Mouse (Mus musculus): ENCODE data around the gene Gm1113. TPM values are rescaled to one million over a fixed set of nuclear protein-coding genes. Genes with fewer than 3 reads are reported as not detected.

Gene Gm1113
- polyA plus RNA-seq, 1 experiment from 2014 or later: not detected

- Histone ChIP-seq H3K4me2 (ENCODE audit: low read depth) (no peak overlapping the region), H3K27me3 (ENCODE audit: control insufficient read depth, insufficient read depth, low read length) (no peaks in the 10 kb centered on the region), H3K9me3 (ENCODE audit: control insufficient read depth, low read length) (no peaks in the 10 kb centered on the region), H3K27ac (ENCODE audit: low read depth, low read length) (no peak overlapping the region), H3K4me1 (ENCODE audit: control insufficient read depth, insufficient read depth, low read length) (no peaks in the 10 kb centered on the region), H3K4me3 (ENCODE audit: low read depth, low read length) (no peak overlapping the region), H3K36me3 (ENCODE audit: control insufficient read depth, insufficient read depth, low read length) (no peaks in the 10 kb centered on the region), H3K9ac (ENCODE audit: low read length) (no peak overlapping the region)
- ATAC-seq (ENCODE audit: insufficient read depth, low FRiP score, low TSS enrichment) (no peak), DNase-seq (ENCODE audit: low spot score) (no peak)
- WGBS: 88% methylated on average over 9 of the region's 9 CpGs
Observed at GRCm38 (mm10) chr9:35546745-35547144, 28.7 kb upstream of the Gm1113 start.

- ATAC-seq (ENCODE audit: insufficient read depth, low FRiP score, low TSS enrichment): no peak
- Histone ChIP-seq H3K4me3 (ENCODE audit: low read depth, low read length) (no peak overlapping the region), H3K4me2 (ENCODE audit: low read depth) (no peak overlapping the region), H3K4me1 (ENCODE audit: control insufficient read depth, insufficient read depth, low read length) (no peaks in the 10 kb centered on the region), H3K27me3 (ENCODE audit: control insufficient read depth, insufficient read depth, low read length) (no peaks in the 10 kb centered on the region), H3K9me3 (ENCODE audit: control insufficient read depth, low read length) (no peaks in the 10 kb centered on the region), H3K27ac (ENCODE audit: low read depth, low read length) (no peak overlapping the region), H3K36me3 (ENCODE audit: control insufficient read depth, insufficient read depth, low read length) (no peaks in the 10 kb centered on the region), H3K9ac (ENCODE audit: low read length) (no peak overlapping the region)
- DNase-seq (ENCODE audit: low spot score): no peak
- WGBS: 74% methylated on average over 12 of the region's 12 CpGs
Observed at GRCm38 (mm10) chr9:35545704-35546103, 27.6 kb upstream of the Gm1113 start.

GRCm38 (mm10) chr9:35544666-35545065 lies 26.6 kb upstream of the Gm1113 start:
- Histone ChIP-seq H3K36me3 (ENCODE audit: control insufficient read depth, insufficient read depth, low read length) (no peaks in the 10 kb centered on the region), H3K27ac (ENCODE audit: low read depth, low read length) (no peak overlapping the region), H3K4me1 (ENCODE audit: control insufficient read depth, insufficient read depth, low read length) (no peaks in the 10 kb centered on the region), H3K4me3 (ENCODE audit: low read depth, low read length) (no peak overlapping the region), H3K9me3 (ENCODE audit: control insufficient read depth, low read length) (no peaks in the 10 kb centered on the region), H3K4me2 (ENCODE audit: low read depth) (no peak overlapping the region), H3K9ac (ENCODE audit: low read length) (no peak overlapping the region), H3K27me3 (ENCODE audit: control insufficient read depth, insufficient read depth, low read length) (no peaks in the 10 kb centered on the region)
- whole genome bisulfite sequencing: 21% methylated on average over 2 of the region's 2 CpGs
- ATAC-seq (ENCODE audit: insufficient read depth, low FRiP score, low TSS enrichment): 0 out of 2 replicates have a peak, but pooled peaks have one; percentile 42
- no peak for DNase-seq (ENCODE audit: low spot score)

- Histone ChIP-seq H3K27me3 (ENCODE audit: control insufficient read depth, insufficient read depth, low read length) (no peaks in the 10 kb centered on the region), H3K36me3 (ENCODE audit: control insufficient read depth, insufficient read depth, low read length) (no peaks in the 10 kb centered on the region), H3K9ac (ENCODE audit: low read length) (no peak overlapping the region), H3K4me2 (ENCODE audit: low read depth) (no peak overlapping the region), H3K4me3 (ENCODE audit: low read depth, low read length) (no peak overlapping the region), H3K9me3 (ENCODE audit: control insufficient read depth, low read length) (no peaks in the 10 kb centered on the region), H3K4me1 (ENCODE audit: control insufficient read depth, insufficient read depth, low read length) (no peaks in the 10 kb centered on the region), H3K27ac (ENCODE audit: low read depth, low read length) (no peak overlapping the region)
- WGBS: 81% methylated on average over 14 of the region's 14 CpGs
- no peak for DNase-seq (ENCODE audit: low spot score)
- no peak for ATAC-seq (ENCODE audit: insufficient read depth, low FRiP score, low TSS enrichment)
Observed at GRCm38 (mm10) chr9:35543099-35543860, 25.2 kb upstream of the Gm1113 start.

GRCm38 (mm10) chr9:35541941-35542340 lies 23.9 kb upstream of the Gm1113 start:
- Histone ChIP-seq H3K27ac (ENCODE audit: low read depth, low read length) (no peak overlapping the region), H3K4me1 (ENCODE audit: control insufficient read depth, insufficient read depth, low read length) (no peaks in the 10 kb centered on the region), H3K4me3 (ENCODE audit: low read depth, low read length) (no peak overlapping the region), H3K36me3 (ENCODE audit: control insufficient read depth, insufficient read depth, low read length) (no peaks in the 10 kb centered on the region), H3K4me2 (ENCODE audit: low read depth) (no peak overlapping the region), H3K27me3 (ENCODE audit: control insufficient read depth, insufficient read depth, low read length) (no peaks in the 10 kb centered on the region), H3K9me3 (ENCODE audit: control insufficient read depth, low read length) (no peaks in the 10 kb centered on the region), H3K9ac (ENCODE audit: low read length) (no peak overlapping the region)
- DNase-seq (ENCODE audit: low spot score) (no peak), ATAC-seq (ENCODE audit: insufficient read depth, low FRiP score, low TSS enrichment) (no peak)
- WGBS: 75% methylated on average over 6 of the region's 6 CpGs

- Histone ChIP-seq H3K4me2 (ENCODE audit: low read depth) (no peak overlapping the region), H3K27me3 (ENCODE audit: control insufficient read depth, insufficient read depth, low read length) (no peaks in the 10 kb centered on the region), H3K4me1 (ENCODE audit: control insufficient read depth, insufficient read depth, low read length) (no peaks in the 10 kb centered on the region), H3K4me3 (ENCODE audit: low read depth, low read length) (no peak overlapping the region), H3K9ac (ENCODE audit: low read length) (no peak overlapping the region), H3K27ac (ENCODE audit: low read depth, low read length) (no peak overlapping the region), H3K36me3 (ENCODE audit: control insufficient read depth, insufficient read depth, low read length) (no peaks in the 10 kb centered on the region), H3K9me3 (ENCODE audit: control insufficient read depth, low read length) (no peaks in the 10 kb centered on the region)
- WGBS: 9% methylated on average over 6 of the region's 6 CpGs
- peak; percentile 56 for ATAC-seq (ENCODE audit: insufficient read depth, low FRiP score, low TSS enrichment)
- DNase-seq (ENCODE audit: low spot score): peak; percentile 85
Observed at GRCm38 (mm10) chr9:35541488-35541887, 23.4 kb upstream of the Gm1113 start.

- Histone ChIP-seq H3K9ac (ENCODE audit: low read length) (no peak overlapping the region), H3K4me1 (ENCODE audit: control insufficient read depth, insufficient read depth, low read length) (no peaks in the 10 kb centered on the region), H3K4me2 (ENCODE audit: low read depth) (no peak overlapping the region), H3K27ac (ENCODE audit: low read depth, low read length) (no peak overlapping the region), H3K36me3 (ENCODE audit: control insufficient read depth, insufficient read depth, low read length) (no peaks in the 10 kb centered on the region), H3K4me3 (ENCODE audit: low read depth, low read length) (no peak overlapping the region), H3K9me3 (ENCODE audit: control insufficient read depth, low read length) (no peaks in the 10 kb centered on the region), H3K27me3 (ENCODE audit: control insufficient read depth, insufficient read depth, low read length) (no peaks in the 10 kb centered on the region)
- ATAC-seq (ENCODE audit: insufficient read depth, low FRiP score, low TSS enrichment) (no peak), DNase-seq (ENCODE audit: low spot score) (no peak)
- WGBS: 90% methylated on average over 5 of the region's 5 CpGs
Observed at GRCm38 (mm10) chr9:35541024-35541423, 23.0 kb upstream of the Gm1113 start.

GRCm38 (mm10) chr9:35539001-35539750 lies 21.1 kb upstream of the Gm1113 start:
- no peaks in the 10 kb centered on the region for H3K4me1 ChIP-seq (ENCODE audit: control insufficient read depth, insufficient read depth, low read length)
- H3K9ac ChIP-seq (ENCODE audit: low read length): no peak overlapping the region
- no peak overlapping the region for H3K4me2 ChIP-seq (ENCODE audit: low read depth)
- no peaks in the 10 kb centered on the region for H3K27me3 ChIP-seq (ENCODE audit: control insufficient read depth, insufficient read depth, low read length)
- WGBS: 84% methylated on average over 13 of the region's 13 CpGs
- no peak overlapping the region for H3K4me3 ChIP-seq (ENCODE audit: low read depth, low read length)
- ATAC-seq (ENCODE audit: insufficient read depth, low FRiP score, low TSS enrichment) (no peak), DNase-seq (ENCODE audit: low spot score) (no peak)
- H3K36me3 ChIP-seq (ENCODE audit: control insufficient read depth, insufficient read depth, low read length): no peaks in the 10 kb centered on the region
- no peaks in the 10 kb centered on the region for H3K9me3 ChIP-seq (ENCODE audit: control insufficient read depth, low read length)
- no peak overlapping the region for H3K27ac ChIP-seq (ENCODE audit: low read depth, low read length)

GRCm38 (mm10) chr9:35535876-35536275 lies 17.8 kb upstream of the Gm1113 start:
- WGBS: 87% methylated on average over 4 of the region's 4 CpGs

More at GRCm38 (mm10) chr9:35535876-35536275, 17.8 kb upstream of the Gm1113 start:
- H3K4me2 ChIP-seq (ENCODE audit: low read depth): no peak overlapping the region
- H3K27ac ChIP-seq (ENCODE audit: low read depth, low read length): no peak overlapping the region
- ATAC-seq (ENCODE audit: insufficient read depth, low FRiP score, low TSS enrichment): no peak
- H3K9me3 ChIP-seq (ENCODE audit: control insufficient read depth, low read length): no peaks in the 10 kb centered on the region
- DNase-seq (ENCODE audit: low spot score): no peak
- no peaks in the 10 kb centered on the region for H3K36me3 ChIP-seq (ENCODE audit: control insufficient read depth, insufficient read depth, low read length)
- H3K4me3 ChIP-seq (ENCODE audit: low read depth, low read length): no peak overlapping the region
- H3K9ac ChIP-seq (ENCODE audit: low read length): no peak overlapping the region
- H3K27me3 ChIP-seq (ENCODE audit: control insufficient read depth, insufficient read depth, low read length): no peaks in the 10 kb centered on the region
- no peaks in the 10 kb centered on the region for H3K4me1 ChIP-seq (ENCODE audit: control insufficient read depth, insufficient read depth, low read length)
